Mouse (Mus musculus) heart, embryonic 11.5 days (tissue): ENCODE results near the gene Ctss. TPM values are rescaled to one million over a fixed set of nuclear protein-coding genes. Genes with fewer than 3 reads are reported as not detected.
"Not testable (repeated sequence)": the region's sequence is repeated elsewhere in the genome, so short reads cannot be mapped to it uniquely, and the experiment has no call there.

Experiments used
- ATAC-seq: fragments of 200-750 bp; cut with Nextera tagmentation; replicated peaks from 2 replicates; pipeline ENCODE4 v1.8.0; 2017; ENCODE audit warnings: moderate library complexity; ENCODE audit not compliant: insufficient number of reproducible peaks, low FRiP score, low TSS enrichment
- H3K27ac ChIP-seq: fragments of 300-500 bp; sonication (generic); 2 replicates; pipeline ENCODE4 v1.5.1; 2014; ENCODE audit warnings: mild to moderate bottlenecking, low read depth, low read length
- H3K27me3 ChIP-seq: fragments of 300-500 bp; sonication (generic); 2 replicates; pipeline ENCODE4 v1.6.1; 2014; ENCODE audit warnings: mild to moderate bottlenecking, low read length, mixed read lengths; ENCODE audit not compliant: control insufficient read depth, insufficient read depth
- H3K36me3 ChIP-seq: fragments of 300-500 bp; sonication (generic); 2 replicates; pipeline ENCODE4 v1.6.1; 2014; ENCODE audit warnings: mild to moderate bottlenecking, low read length, moderate library complexity, mixed read lengths; ENCODE audit not compliant: control insufficient read depth, insufficient read depth
- H3K4me1 ChIP-seq: fragments of 300-500 bp; sonication (generic); 2 replicates; pipeline ENCODE4 v1.6.1; 2014; ENCODE audit warnings: low read length; ENCODE audit not compliant: control insufficient read depth, insufficient read depth
- H3K4me2 ChIP-seq: fragments of 300-500 bp; sonication (generic); 2 replicates; pipeline ENCODE4 v1.6.1; 2014; ENCODE audit warnings: mild to moderate bottlenecking, moderate library complexity
- H3K4me3 ChIP-seq: fragments of 300-500 bp; sonication (generic); 2 replicates; pipeline ENCODE4 v1.5.1; 2014; ENCODE audit warnings: low read depth, low read length
- H3K9ac ChIP-seq: fragments of 300-500 bp; sonication (generic); 2 replicates; pipeline ENCODE4 v1.6.1; 2014; ENCODE audit warnings: mild to moderate bottlenecking, low read depth, low read length, moderate library complexity
- H3K9me3 ChIP-seq: fragments of 300-500 bp; sonication (generic); replicated peaks from 2 replicates; pipeline ENCODE4 v1.6.1; 2016; ENCODE audit warnings: low read length; ENCODE audit not compliant: control insufficient read depth
- WGBS: fragments of 180-500 bp; shearing (Covaris S2); extraction: QIAGEN DNeasy Blood & Tissue Kit; methylation state at CpG from one replicate; pipeline ENCODE4 v1.1.7; 2014; ENCODE audit not compliant: insufficient replicate concordance; 5-methylcytosine and 5-hydroxymethylcytosine counted together
- polyA plus RNA-seq: library from polyadenylated mRNA; unstranded; fragments of >200 nt; fragmentation: Nextera tagmentation; extraction: Ambion mirVana; gene quantifications from 2 replicates; pipeline ENCODE4 v1.2.1, GENCODE M21; 2014

Gene Ctss
- polyA plus RNA-seq, 1 experiment from 2014 or later = 6.2 TPM

DNA sequence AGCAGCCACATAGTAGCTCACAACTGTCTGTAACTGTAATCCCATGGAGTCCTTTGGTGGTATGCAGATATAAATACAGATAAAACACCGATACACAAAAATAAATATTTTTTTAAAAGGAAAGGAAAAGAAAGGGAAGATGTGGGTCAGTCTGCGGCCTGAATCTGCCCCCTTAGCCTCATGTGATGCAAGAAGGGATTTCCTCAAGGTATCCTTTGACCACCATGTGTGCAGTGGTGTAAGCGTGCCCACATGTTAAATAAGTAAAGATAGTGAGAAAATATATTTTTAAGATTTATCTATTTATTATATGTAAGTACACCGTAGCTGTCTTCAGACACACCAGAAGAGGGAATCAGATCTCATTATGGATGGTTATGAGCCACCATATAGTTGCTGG lies 13.3 kb downstream of the Ctss start:
- Histone ChIP-seq H3K9me3 (no peaks in the 10 kb centered on the region), H3K4me2 (no peak overlapping the region), H3K4me1 (no peaks in the 10 kb centered on the region), H3K4me3 (no peak overlapping the region), H3K36me3 (no peaks in the 10 kb centered on the region), H3K27ac (no peak overlapping the region), H3K27me3 (no peaks in the 10 kb centered on the region), H3K9ac (no peak overlapping the region)
- no peak for ATAC-seq
- 86% methylated on average over 4 of the region's 4 CpGs for WGBS

DNA sequence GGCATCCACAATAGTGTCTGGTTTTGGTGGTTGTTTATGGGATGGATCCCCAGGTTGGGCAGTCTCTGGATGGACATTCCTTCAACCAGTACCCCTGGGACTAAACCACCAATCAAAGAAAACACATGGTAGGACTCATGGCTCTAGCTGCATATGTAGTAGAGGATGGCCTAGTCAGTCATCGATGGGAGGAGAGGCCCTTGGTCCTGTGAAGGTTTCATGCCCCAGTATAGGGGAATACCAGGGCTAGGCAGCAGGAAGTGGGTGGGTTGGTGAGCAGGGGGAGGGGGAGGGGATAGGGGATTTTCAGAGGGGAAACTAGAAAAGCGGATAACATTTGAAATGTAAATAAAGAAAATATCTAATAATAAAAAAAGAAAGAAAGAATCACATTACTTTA lies 14.6 kb downstream of the Ctss start:
- WGBS = 68% methylated on average over 2 of the region's 2 CpGs
- not testable (repeated sequence) for H3K9me3 ChIP-seq, H3K9ac ChIP-seq, H3K27ac ChIP-seq, H3K4me2 ChIP-seq, H3K4me1 ChIP-seq, H3K4me3 ChIP-seq, H3K36me3 ChIP-seq, H3K27me3 ChIP-seq, ATAC-seq

DNA sequence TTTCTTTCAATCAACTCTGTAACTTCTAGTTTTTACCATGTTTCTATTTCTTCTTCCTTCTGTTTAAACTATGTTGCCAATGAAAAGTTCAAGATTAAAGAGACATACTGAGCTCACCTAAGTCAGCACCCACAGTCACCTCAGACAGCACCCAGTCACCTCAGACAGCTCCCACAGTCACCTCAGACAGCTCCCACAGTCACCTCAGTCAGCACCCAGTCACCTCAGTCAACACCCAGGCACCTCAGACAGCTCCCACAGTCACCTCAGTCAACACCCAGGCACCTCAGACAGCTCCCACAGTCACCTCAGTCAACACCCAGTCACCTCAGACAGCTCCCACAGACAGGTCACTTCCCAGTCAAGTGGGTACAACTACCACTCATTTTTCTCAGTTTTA lies 15.6 kb downstream of the Ctss start:
- H3K27me3 ChIP-seq = no peaks in the 10 kb centered on the region
- H3K27ac ChIP-seq = no peak overlapping the region
- no peak overlapping the region for H3K4me2 ChIP-seq
- H3K4me1 ChIP-seq = no peaks in the 10 kb centered on the region
- H3K4me3 ChIP-seq = no peak overlapping the region
- H3K36me3 ChIP-seq = no peaks in the 10 kb centered on the region
- H3K9me3 ChIP-seq = no peaks in the 10 kb centered on the region
- ATAC-seq = no peak
- no peak overlapping the region for H3K9ac ChIP-seq

DNA sequence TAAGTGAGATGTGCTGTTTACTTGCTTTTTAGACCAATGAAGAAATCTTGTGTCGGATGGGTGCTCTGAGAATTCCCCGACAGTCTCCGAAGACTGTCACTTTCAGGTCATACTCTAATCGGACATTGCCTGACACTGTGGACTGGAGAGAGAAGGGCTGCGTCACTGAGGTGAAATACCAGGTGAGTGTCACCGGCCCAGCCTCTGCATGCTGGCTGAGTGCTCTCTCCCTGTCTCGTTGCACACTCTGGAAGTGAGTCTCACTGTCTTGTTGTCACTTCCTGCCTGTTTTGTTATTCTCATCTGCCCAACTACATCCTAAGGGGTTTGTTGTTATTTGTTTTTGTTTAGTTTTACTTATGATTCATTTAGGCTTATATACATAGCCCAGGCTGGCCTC lies 16.4 kb downstream of the Ctss start:
- Histone ChIP-seq H3K4me2 (no peak overlapping the region), H3K4me3 (no peak overlapping the region), H3K9me3 (no peaks in the 10 kb centered on the region), H3K27ac (no peak overlapping the region), H3K9ac (no peak overlapping the region), H3K27me3 (no peaks in the 10 kb centered on the region), H3K4me1 (no peaks in the 10 kb centered on the region), H3K36me3 (no peaks in the 10 kb centered on the region)
- ATAC-seq = no peak
- WGBS = 64% methylated on average over 7 of the region's 7 CpGs

DNA sequence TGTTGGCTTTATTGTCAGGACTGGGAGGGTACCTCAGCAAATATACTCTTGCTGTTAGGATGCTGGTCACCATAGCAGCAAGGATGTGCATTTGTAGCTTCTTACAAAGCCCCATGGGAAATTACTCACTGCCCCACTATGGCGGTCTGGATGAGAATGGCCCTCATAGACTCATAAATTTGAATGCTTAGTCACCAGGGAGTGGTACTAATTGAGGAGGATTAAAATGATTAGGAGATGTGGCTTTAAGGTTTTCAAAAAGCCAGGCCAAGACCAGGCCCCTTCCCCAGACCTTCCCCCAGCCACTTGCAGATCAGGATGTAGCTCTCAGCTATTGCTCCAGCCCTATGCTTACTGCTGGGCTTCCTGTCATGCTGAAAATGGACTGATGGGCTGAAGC lies 23.6 kb downstream of the Ctss start:
- H3K9me3 ChIP-seq = no peaks in the 10 kb centered on the region
- no peak overlapping the region for H3K4me2 ChIP-seq
- no peak overlapping the region for H3K9ac ChIP-seq
- H3K4me1 ChIP-seq = no peaks in the 10 kb centered on the region
- 81% methylated on average over 1 of the region's 1 CpGs for WGBS
- ATAC-seq = no peak
- no peak overlapping the region for H3K27ac ChIP-seq
- no peak overlapping the region for H3K4me3 ChIP-seq
- no peaks in the 10 kb centered on the region for H3K36me3 ChIP-seq
- H3K27me3 ChIP-seq = no peaks in the 10 kb centered on the region

DNA sequence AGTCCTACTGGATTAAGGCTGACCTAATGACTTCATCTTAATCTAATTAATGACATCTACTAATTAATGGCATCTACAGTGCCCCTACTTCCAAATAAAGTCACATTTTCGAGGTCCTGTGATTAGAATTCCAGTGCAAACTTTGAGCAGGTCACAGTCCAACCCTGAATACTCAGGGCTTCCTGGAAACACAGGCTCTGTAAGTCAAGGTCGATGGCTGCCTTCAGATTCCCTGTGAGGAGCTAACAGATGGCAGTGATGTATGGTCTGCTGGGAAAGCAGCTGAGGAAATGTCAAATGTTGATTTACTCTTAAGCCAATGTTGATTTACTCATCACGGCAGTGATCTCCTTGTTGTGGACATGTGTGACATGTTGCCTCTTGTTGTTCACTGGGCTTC lies 27.4 kb downstream of the Ctss start:
- no peaks in the 10 kb centered on the region for H3K9me3 ChIP-seq
- no peak overlapping the region for H3K4me3 ChIP-seq
- WGBS = 53% methylated on average over 3 of the region's 3 CpGs
- H3K4me1 ChIP-seq = no peaks in the 10 kb centered on the region
- no peaks in the 10 kb centered on the region for H3K27me3 ChIP-seq
- no peak overlapping the region for H3K27ac ChIP-seq
- no peak overlapping the region for H3K4me2 ChIP-seq
- H3K9ac ChIP-seq = no peak overlapping the region
- no peaks in the 10 kb centered on the region for H3K36me3 ChIP-seq
- ATAC-seq = no peak

DNA sequence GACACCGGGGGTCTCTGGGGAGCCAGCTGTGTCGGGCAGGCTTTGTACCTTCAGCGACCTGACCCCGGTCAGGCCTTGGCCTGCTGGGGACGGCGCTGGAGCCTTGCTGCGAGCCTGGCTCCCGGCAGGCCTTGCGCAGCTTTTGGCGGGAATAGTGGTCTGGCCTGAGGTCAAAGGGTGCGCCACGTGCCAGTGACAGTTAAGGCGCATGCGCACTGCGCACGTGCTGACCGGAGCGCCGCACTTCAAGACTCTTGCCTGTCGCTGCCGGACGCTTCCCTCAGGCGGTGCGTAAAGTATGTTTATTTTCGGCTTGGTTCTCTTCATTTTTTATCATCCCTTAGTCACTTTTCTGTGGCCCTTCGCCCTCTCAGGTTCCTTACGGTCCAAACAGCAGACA lies 32.9 kb downstream of the Ctss start, which contains the start of gene Hormad1:
Gene Hormad1 (plus strand): TSS at position 241 of the 400 bp plus-strand sequence.
- ATAC-seq = no peak
- H3K4me1 ChIP-seq = no peaks in the 10 kb centered on the region
- no peaks in the 10 kb centered on the region for H3K27me3 ChIP-seq
- H3K36me3 ChIP-seq = no peaks in the 10 kb centered on the region
- H3K4me3 ChIP-seq = no peak within 1 kb of the TSS
- no peak within 1 kb of the TSS for H3K9ac ChIP-seq
- no peak within 1 kb of the TSS for H3K4me2 ChIP-seq
- H3K27ac ChIP-seq = no peak within 1 kb of the TSS
- H3K9me3 ChIP-seq = no peaks in the 10 kb centered on the region
- WGBS = 86% methylated on average over 27 of the region's 27 CpGs

DNA sequence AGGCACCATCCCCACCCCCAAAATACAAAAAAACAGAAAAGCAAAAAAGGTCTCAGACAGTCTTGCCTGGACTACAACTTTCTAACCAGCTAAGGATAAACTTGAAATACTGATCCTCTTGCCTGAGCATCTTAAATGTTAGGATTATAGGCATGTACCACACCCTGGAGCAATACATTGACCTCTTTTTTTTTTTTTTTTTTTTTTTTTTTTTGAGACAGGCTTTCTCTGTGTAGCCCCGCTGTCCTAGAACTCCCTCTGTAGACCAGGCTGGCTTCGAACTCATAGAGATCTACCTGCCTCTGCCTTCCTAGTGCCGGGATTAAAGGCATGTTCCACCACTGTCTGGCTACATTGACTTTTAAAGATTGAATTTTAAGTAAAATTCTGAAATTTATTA lies 34.2 kb downstream of the Ctss start:
- Histone ChIP-seq H3K27me3 (no peaks in the 10 kb centered on the region), H3K4me3 (no peak overlapping the region), H3K4me1 (no peaks in the 10 kb centered on the region), H3K36me3 (no peaks in the 10 kb centered on the region), H3K4me2 (no peak overlapping the region), H3K9me3 (no peaks in the 10 kb centered on the region), H3K9ac (no peak overlapping the region), H3K27ac (no peak overlapping the region)
- no peak for ATAC-seq
- WGBS = 90% methylated on average over 3 of the region's 3 CpGs

DNA sequence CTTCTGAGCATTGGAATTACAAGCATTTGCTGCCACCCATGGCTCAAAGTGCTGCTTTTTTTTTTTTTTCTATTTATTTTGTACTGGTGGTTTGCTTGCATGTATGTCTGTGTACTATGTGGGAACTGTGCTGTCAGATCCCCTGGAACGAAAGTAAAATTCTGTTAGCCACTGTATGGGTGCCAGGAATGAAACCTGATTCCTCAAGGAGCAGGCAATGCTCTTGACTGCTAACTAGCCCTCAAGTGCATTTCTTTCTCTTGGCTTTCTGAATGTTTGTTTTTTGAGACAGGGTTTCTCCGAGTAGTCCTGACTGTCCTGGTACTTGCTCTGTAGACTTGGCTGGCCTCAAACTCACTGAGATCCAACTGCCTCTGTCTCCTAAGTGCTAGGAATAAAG lies 35.2 kb downstream of the Ctss start:
- no peaks in the 10 kb centered on the region for H3K36me3 ChIP-seq
- WGBS = 68% methylated on average over 2 of the region's 2 CpGs
- no peak overlapping the region for H3K9ac ChIP-seq
- no peaks in the 10 kb centered on the region for H3K4me1 ChIP-seq
- H3K27me3 ChIP-seq = no peaks in the 10 kb centered on the region
- no peak overlapping the region for H3K4me3 ChIP-seq
- H3K4me2 ChIP-seq = no peak overlapping the region
- no peaks in the 10 kb centered on the region for H3K9me3 ChIP-seq
- ATAC-seq = no peak
- H3K27ac ChIP-seq = no peak overlapping the region
